ENCODE assay signal across 11 mouse cellular contexts in the genomic region with DNA sequence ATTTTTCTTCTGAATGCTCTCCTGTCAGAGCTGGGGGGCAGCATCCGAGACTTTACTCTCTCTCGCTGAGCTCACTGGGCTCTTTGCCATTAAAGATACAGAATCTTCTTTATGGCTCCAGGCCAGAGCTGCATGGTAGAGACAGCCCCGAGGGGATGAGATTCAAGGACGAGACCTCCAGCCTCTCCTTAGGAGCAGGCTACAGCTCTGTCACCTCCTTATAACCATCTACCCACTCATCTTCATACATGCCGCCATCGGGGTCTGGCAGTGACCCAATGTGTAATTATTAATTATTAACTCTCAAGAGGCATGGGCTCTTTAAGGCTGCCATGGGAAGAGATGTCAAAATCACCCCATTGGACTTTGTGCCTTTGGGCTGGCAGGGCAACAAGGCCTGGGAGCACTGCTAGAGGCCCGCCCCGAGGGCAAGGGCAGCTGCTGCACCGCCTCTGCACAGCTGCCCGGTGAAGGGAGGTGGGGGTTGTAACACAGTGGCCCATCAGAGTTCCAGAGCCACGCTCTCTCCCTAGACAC. TPM values are rescaled to one million over a fixed set of nuclear protein-coding genes. Genes with fewer than 3 reads are reported as not detected.
A peak's percentile ranks its signal among the peaks of the same experiment; 100 is the strongest.
DNase-seq lines count a peak whose midpoint lies in the region; ATAC-seq lines count a peak whose summit lies in the region.
"Had no signal": no experiment of that assay in that cellular context is flagged by ENCODE, and none has a peak within 500 bp of the region (broad histone marks: within the 10 kb centered on the region; RNA-seq: fewer than 3 reads in every experiment).

No protein-coding gene starts in this region.

- no peaks in the 10 kb centered on the region for H3K36me3 ChIP-seq in midbrain, embryonic 11.5 days (ENCODE audit: control insufficient read depth, insufficient read depth, low read length)
- H3K36me3 ChIP-seq in midbrain, embryonic 13.5 days = no peaks in the 10 kb centered on the region
- H3K36me3 ChIP-seq in stomach, embryonic 15.5 days = no peaks in the 10 kb centered on the region
- H3K36me3 ChIP-seq in heart, embryonic 11.5 days (ENCODE audit: control insufficient read depth, insufficient read depth, low read length) = no peaks in the 10 kb centered on the region
- H3K36me3 ChIP-seq: neural tube, embryonic 13.5 days had no signal

- no peak overlapping the region for H3K9ac ChIP-seq in midbrain, embryonic 11.5 days (ENCODE audit: low read length)
- H3K9ac ChIP-seq in midbrain, embryonic 13.5 days (replicated peaks) = no peak overlapping the region
- no peak overlapping the region for H3K9ac ChIP-seq in stomach, embryonic 15.5 days
- H3K9ac ChIP-seq in heart, embryonic 11.5 days (ENCODE audit: low read depth, low read length) = no peak overlapping the region
- H3K9ac ChIP-seq: neural tube, embryonic 13.5 days had no signal

- ATAC-seq in midbrain, embryonic 11.5 days (ENCODE audit: low FRiP score) = no peak
- no peak for ATAC-seq in midbrain, embryonic 13.5 days
- ATAC-seq in stomach, embryonic 15.5 days (ENCODE audit: insufficient read depth, low FRiP score, low read depth) = peak; percentile 83
- no peak; the same call in 1 of the 2 replicates for ATAC-seq in heart, embryonic 11.5 days (replicated peaks; ENCODE audit: insufficient number of reproducible peaks, low FRiP score, low TSS enrichment)

- no peaks in the 10 kb centered on the region for H3K27me3 ChIP-seq in midbrain, embryonic 11.5 days (ENCODE audit: control insufficient read depth, insufficient read depth, low read length)
- no peaks in the 10 kb centered on the region for H3K27me3 ChIP-seq in midbrain, embryonic 13.5 days
- no peaks in the 10 kb centered on the region for H3K27me3 ChIP-seq in stomach, embryonic 15.5 days (replicated peaks)
- H3K27me3 ChIP-seq in heart, embryonic 11.5 days (ENCODE audit: control insufficient read depth, insufficient read depth, low read length) = no peaks in the 10 kb centered on the region
- H3K27me3 ChIP-seq: neural tube, embryonic 13.5 days had no signal

- H3K4me2 ChIP-seq in midbrain, embryonic 11.5 days = no peak overlapping the region
- no peak overlapping the region for H3K4me2 ChIP-seq in midbrain, embryonic 13.5 days (replicated peaks)
- no peak overlapping the region for H3K4me2 ChIP-seq in stomach, embryonic 15.5 days
- no peak overlapping the region for H3K4me2 ChIP-seq in heart, embryonic 11.5 days
- H3K4me2 ChIP-seq: neural tube, embryonic 13.5 days had no signal

- no peaks in the 10 kb centered on the region for H3K9me3 ChIP-seq in midbrain, embryonic 11.5 days (ENCODE audit: control insufficient read depth, low read length)
- H3K9me3 ChIP-seq in midbrain, embryonic 13.5 days = peaks cover 4% of the 10 kb centered on the region
- H3K9me3 ChIP-seq in stomach, embryonic 15.5 days = no peaks in the 10 kb centered on the region
- no peaks in the 10 kb centered on the region for H3K9me3 ChIP-seq in heart, embryonic 11.5 days (replicated peaks; ENCODE audit: control insufficient read depth, low read length)
- H3K9me3 ChIP-seq: neural tube, embryonic 13.5 days had no signal

- H3K4me3 ChIP-seq in midbrain, embryonic 11.5 days (ENCODE audit: low read depth, low read length) = no peak overlapping the region
- no peak overlapping the region for H3K4me3 ChIP-seq in midbrain, embryonic 13.5 days (replicated peaks)
- no peak overlapping the region for H3K4me3 ChIP-seq in stomach, embryonic 15.5 days (replicated peaks)
- H3K4me3 ChIP-seq in heart, embryonic 11.5 days (ENCODE audit: low read depth, low read length) = no peak overlapping the region
- H3K4me3 ChIP-seq: neural tube, embryonic 13.5 days had no signal

- no peak overlapping the region for H3K27ac ChIP-seq in midbrain, embryonic 11.5 days (ENCODE audit: low read depth, low read length)
- no peak overlapping the region for H3K27ac ChIP-seq in midbrain, embryonic 13.5 days
- no peak overlapping the region for H3K27ac ChIP-seq in stomach, embryonic 15.5 days
- H3K27ac ChIP-seq in heart, embryonic 11.5 days (ENCODE audit: low read depth, low read length) = no peak overlapping the region
- H3K27ac ChIP-seq: neural tube, embryonic 13.5 days had no signal

- 91% methylated on average over 11 of the region's 11 CpGs for WGBS in midbrain, embryonic 11.5 days
- WGBS in midbrain, embryonic 13.5 days = 74% methylated on average over 11 of the region's 11 CpGs
- WGBS in stomach, embryonic 15.5 days = 52% methylated on average over 11 of the region's 11 CpGs
- 77% methylated on average over 11 of the region's 11 CpGs for WGBS in heart, embryonic 11.5 days (ENCODE audit: insufficient replicate concordance)

- peak; percentile 35 for DNase-seq in adrenal gland, postnatal 14 days
- no peak for DNase-seq in adrenal gland, adult 8-10 months
- DNase-seq in midbrain, embryonic 11.5 days (ENCODE audit: low spot score, missing footprints) = peak; percentile 44
- DNase-seq in kidney, postnatal 25 days = peak; percentile 78 to 93
- no peak for DNase-seq in Muller cell, postnatal 12 days (ENCODE audit: inconsistent ontology term)
- DNase-seq: gastrocnemius, postnatal 36 days; spleen, adult 18-20 months had no signal

- no peaks in the 10 kb centered on the region for H3K4me1 ChIP-seq in midbrain, embryonic 11.5 days (ENCODE audit: control insufficient read depth, insufficient read depth, low read length)
- H3K4me1 ChIP-seq in midbrain, embryonic 13.5 days (replicated peaks) = no peaks in the 10 kb centered on the region
- H3K4me1 ChIP-seq in stomach, embryonic 15.5 days = 0 out of 2 replicates have a peak, but pooled peaks cover 10% of the 10 kb centered on the region
- H3K4me1 ChIP-seq in heart, embryonic 11.5 days (ENCODE audit: control insufficient read depth, insufficient read depth, low read length) = peaks cover 2% of the 10 kb centered on the region; the same call in 1 of the 2 replicates

RNA-seq across cellular contexts. Expression of a gene that starts 37.8 kb away (rescaled TPM):
- 422 and 438 TPM in 2 replicates for total RNA-seq in adrenal gland, postnatal 14 days (2021)
- total RNA-seq in adrenal gland, adult 8-10 months (2022) = 100 to 1,000 TPM; 270 to 756 (median 501) TPM
- polyA plus RNA-seq in midbrain, embryonic 11.5 days (2014; fragmentation: Nextera tagmentation; extraction: Ambion mirVana) = 2.2 and 2.9 TPM in 2 replicates
- 2.7 and 3.4 TPM in 2 replicates for polyA plus RNA-seq in midbrain, embryonic 13.5 days (2015; fragmentation: Nextera tagmentation; extraction: Ambion mirVana)
- polyA plus RNA-seq in stomach, embryonic 15.5 days (2015; fragmentation: Nextera tagmentation; extraction: Ambion mirVana) = 4.9 and 5.7 TPM in 2 replicates
- polyA plus RNA-seq in heart, embryonic 11.5 days (2014; fragmentation: Nextera tagmentation; extraction: Ambion mirVana) = 4.9 and 7.4 TPM in 2 replicates

Comparison
In these comparisons a context has a peak if more than half of its experiments do, and no peak if none do; other contexts are left out.
1. DNase-seq: peak in adrenal gland, postnatal 14 days (single experiment), midbrain, embryonic 11.5 days (single experiment) and kidney, postnatal 25 days (2 of 2); none in adrenal gland, adult 8-10 months (single experiment) and Muller cell, postnatal 12 days (single experiment).